Mouse (Mus musculus) ES-Bruce4 (cell line): ENCODE results near the gene Evx1. TPM values are rescaled to one million over a fixed set of nuclear protein-coding genes. Genes with fewer than 3 reads are reported as not detected.

Experiments used
- H3K27ac ChIP-seq: 2 replicates; pipeline ENCODE4 v1.5.1; 2012; ENCODE audit warnings: low read length, inconsistent platforms; ENCODE audit not compliant: insufficient read depth
- H3K27me3 ChIP-seq: 2 replicates; pipeline ENCODE4 v1.6.1; 2012; ENCODE audit warnings: mild to moderate bottlenecking, low read length, inconsistent platforms; ENCODE audit not compliant: control insufficient read depth, poor library complexity, insufficient read depth, severe bottlenecking
- H3K36me3 ChIP-seq: 2 replicates; pipeline ENCODE4 v1.6.1; 2012; ENCODE audit warnings: inconsistent platforms, mild to moderate bottlenecking, low read length, moderate library complexity; ENCODE audit not compliant: control insufficient read depth, poor library complexity, insufficient read depth, severe bottlenecking
- H3K4me1 ChIP-seq: one replicate; pipeline ENCODE4 v1.8.1; 2011; ENCODE audit warnings: low read length; ENCODE audit not compliant: control insufficient read depth, insufficient read depth
- H3K4me3 ChIP-seq: 2 replicates; pipeline ENCODE4 v1.5.1; 2011; ENCODE audit warnings: low read depth, mild to moderate bottlenecking, low read length
- H3K9ac ChIP-seq: 2 replicates; pipeline ENCODE4 v1.6.1; 2012; ENCODE audit warnings: low read depth, mild to moderate bottlenecking, inconsistent platforms; ENCODE audit not compliant: poor library complexity, severe bottlenecking
- H3K9me3 ChIP-seq: replicated peaks from 2 replicates; pipeline ENCODE4 v1.6.1; 2012; ENCODE audit warnings: mild to moderate bottlenecking, low read length, inconsistent platforms; ENCODE audit not compliant: control insufficient read depth, poor library complexity, insufficient read depth, severe bottlenecking
- CTCF ChIP-seq: IDR thresholded peaks from one replicate; pipeline ENCODE4 v1.8.1; 2011; ENCODE audit warnings: low read depth, low read length
- EP300 ChIP-seq: IDR thresholded peaks from 2 replicates; pipeline ENCODE4 v1.6.1; 2011; ENCODE audit warnings: low read depth, low read length; ENCODE audit not compliant: insufficient read depth
- POLR2A ChIP-seq: IDR thresholded peaks from one replicate; pipeline ENCODE4 v1.8.1; 2011; ENCODE audit warnings: low read length; ENCODE audit not compliant: insufficient read depth
- polyA plus RNA-seq: library from polyadenylated mRNA; stranded (reverse); fragments of >200 nt; gene quantifications from 2 replicates; pipeline ENCODE4 v1.2.4, GENCODE M21; 2011; ENCODE audit warnings: low read depth; ENCODE audit not compliant: missing spikeins, insufficient read depth, insufficient read length

The Evx1 gene
- polyA plus RNA-seq, 1 experiment = 0.63 TPM

DNA sequence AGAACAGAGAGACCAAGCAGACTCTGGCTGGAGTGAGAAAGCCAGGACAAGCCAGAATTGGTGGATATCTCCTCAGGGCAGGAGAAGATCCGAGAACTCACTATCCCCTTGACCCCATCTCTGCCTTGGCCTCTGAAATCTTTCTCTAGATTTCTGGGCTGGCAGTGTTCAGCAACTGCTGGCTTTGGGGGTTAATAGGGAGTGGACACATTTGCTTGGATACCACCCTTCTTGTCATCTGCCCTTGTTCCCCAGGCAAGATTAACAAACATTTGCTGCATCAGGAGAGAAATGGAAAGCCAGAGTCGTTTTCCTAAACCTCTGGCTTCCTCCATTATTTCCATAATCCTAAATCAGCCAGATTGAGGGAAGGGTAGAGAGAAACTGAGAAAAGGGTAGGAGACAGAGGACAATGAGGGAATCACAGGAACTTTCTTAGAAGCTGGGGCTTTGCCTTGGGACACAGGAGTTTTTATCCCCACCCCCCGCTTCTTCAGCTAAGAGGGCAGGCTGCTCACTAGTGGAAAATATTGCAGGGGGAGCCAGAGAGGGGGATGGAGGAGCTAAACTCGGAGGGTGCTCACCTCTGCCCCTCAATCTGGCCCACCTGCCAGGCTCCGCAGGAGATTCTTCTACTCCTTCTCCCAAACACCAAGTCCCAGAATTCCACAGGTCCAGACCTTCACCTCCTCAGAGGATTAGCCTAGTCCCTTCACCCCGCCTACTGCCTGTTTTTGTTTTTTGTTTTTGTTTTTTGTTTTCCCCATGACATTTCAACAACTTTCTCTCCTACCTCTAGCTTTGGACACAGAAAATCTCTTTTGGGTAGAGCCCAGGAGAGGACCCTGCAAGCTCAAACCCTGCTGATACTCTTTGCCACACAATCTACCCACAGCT, 1.4 kb upstream of the Evx1 start:
- no peak for TF ChIP-seq POLR2A
- no peak for TF ChIP-seq EP300
- no peak for TF ChIP-seq CTCF
- H3K9ac ChIP-seq = no peak overlapping the region

DNA sequence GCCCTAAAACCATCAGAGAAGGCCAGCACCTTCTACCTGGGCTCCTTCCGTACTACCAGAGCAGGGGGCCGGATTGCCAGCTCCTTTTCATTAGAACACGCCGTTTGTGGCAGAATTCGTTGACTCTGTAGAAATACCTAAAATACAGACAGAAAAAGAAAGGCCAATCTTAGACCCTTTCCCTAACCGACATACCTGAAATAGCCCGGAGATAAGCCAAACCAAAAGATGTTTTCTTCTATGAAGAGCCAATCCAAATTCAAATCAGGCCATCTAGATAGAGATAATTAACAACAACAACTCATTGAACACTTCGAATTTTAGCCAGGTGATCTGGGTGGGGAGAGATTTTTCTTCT, 761 bp upstream of the Evx1 start:
- Histone ChIP-seq H3K27ac (no peak overlapping the region), H3K4me1 (no peaks in the 10 kb centered on the region), H3K9me3 (no peaks in the 10 kb centered on the region), H3K9ac (no peak overlapping the region), H3K36me3 (no peaks in the 10 kb centered on the region), H3K27me3 (peaks cover 52% of the 10 kb centered on the region), H3K4me3 (no peak overlapping the region)
- TF ChIP-seq POLR2A (no peak), CTCF (no peak), EP300 (no peak)

More for the DNA sequence above, 1.4 kb upstream of the Evx1 start:
- H3K36me3 ChIP-seq = no peaks in the 10 kb centered on the region
- no peak overlapping the region for H3K4me3 ChIP-seq
- no peaks in the 10 kb centered on the region for H3K9me3 ChIP-seq
- H3K27me3 ChIP-seq = peaks cover 46% of the 10 kb centered on the region
- H3K27ac ChIP-seq = no peak overlapping the region
- H3K4me1 ChIP-seq = no peaks in the 10 kb centered on the region

DNA sequence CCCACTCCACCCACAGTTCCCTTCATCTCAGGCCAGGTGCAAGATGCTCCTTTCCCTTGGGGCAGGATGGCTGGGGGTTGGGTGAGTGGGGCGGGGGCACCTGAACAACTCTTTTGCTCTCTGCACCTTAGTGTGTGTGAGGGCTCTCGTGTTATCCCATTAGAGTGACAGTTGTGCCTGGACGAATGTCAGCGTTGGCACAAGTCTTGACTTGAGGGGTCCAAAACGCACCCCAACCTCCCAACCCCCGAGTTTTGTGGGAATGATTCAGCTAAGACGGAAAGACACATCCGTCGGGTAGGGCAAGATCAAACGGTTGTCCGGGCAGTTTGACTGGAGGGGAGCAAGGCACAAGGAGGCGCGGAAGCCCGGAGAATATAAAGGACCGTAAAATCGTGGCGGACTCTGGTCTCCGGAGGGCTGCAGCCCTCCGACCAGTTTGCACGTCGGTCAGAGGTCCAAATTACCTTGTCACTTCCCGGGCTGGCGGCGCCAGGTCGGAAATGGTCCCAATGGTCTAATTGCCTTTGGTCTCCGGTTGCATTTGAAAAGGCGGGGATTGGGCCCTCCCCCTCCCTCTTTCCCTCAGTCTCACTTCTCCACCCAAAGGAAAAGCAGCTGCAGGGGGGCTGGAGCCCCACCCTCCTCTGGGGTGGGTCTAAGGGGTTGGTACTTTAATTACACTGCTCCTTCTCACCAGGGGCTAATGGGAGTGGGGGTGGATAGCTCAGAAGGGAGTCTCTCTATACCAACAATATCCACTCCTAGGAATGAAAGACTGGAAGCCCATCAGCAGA, 1.2 kb downstream of the Evx1 start:
- no peak overlapping the region for H3K9ac ChIP-seq
- H3K27ac ChIP-seq = no peak overlapping the region
- H3K4me3 ChIP-seq = peak overlapping the region; percentile 27; the same call in 1 of the 2 replicates
- H3K4me1 ChIP-seq = no peaks in the 10 kb centered on the region
- H3K36me3 ChIP-seq = no peaks in the 10 kb centered on the region
- H3K9me3 ChIP-seq = no peaks in the 10 kb centered on the region
- H3K27me3 ChIP-seq = peaks cover 52% of the 10 kb centered on the region
- no peak for TF ChIP-seq POLR2A
- TF ChIP-seq CTCF = no peak
- TF ChIP-seq EP300 = 0 out of 2 replicates have a peak, but pooled peaks have one; percentile 37

DNA sequence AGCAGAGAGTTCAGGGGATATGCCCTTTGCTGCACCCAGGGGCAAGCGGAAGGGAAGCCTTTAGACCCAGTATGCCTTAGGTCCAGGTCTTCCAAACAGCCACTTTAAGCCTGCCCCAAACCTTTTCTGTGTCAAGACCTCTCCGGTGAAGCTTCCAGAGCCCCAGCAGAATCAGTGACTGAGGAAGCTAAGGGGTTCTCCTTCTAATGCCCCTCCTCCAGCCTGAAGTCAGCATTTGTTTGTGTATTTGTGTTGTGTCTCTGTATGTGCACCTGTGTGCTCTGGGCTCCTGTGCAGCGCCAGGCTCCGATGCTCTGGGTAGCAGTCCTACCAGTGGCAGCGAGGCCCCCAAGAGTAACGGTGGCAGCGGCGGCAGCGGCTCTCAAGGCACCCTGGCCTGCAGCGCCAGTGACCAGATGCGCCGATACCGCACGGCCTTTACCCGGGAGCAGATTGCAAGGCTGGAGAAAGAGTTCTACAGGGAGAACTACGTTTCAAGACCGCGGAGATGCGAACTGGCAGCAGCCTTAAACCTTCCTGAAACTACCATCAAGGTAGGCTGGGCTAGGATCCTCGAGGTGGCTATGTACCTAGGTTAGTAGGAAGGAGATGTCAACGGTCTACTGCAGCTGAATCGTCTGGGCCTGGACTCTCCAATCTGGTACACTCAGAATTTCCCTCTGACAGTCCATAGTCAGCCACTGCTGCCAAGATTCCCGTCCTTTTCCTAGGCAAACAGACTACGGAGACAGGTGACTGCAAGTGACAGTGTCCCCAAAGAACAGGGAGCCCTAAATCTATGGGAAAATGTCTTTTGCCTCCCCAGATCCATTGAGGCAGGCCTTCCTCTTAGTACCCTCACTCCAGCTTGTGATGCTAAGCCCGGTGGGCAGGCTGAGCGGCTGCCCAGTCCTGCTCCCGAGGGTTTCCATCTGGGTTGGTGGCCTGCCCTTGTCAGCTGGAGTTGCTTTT, 2.4 kb downstream of the Evx1 start:
- Histone ChIP-seq H3K4me1 (no peaks in the 10 kb centered on the region), H3K9ac (no peak overlapping the region), H3K27me3 (peaks cover 44% of the 10 kb centered on the region), H3K27ac (no peak overlapping the region), H3K36me3 (no peaks in the 10 kb centered on the region), H3K4me3 (no peak overlapping the region), H3K9me3 (no peaks in the 10 kb centered on the region)
- TF ChIP-seq EP300 (no peak), POLR2A (no peak), CTCF (no peak)

DNA sequence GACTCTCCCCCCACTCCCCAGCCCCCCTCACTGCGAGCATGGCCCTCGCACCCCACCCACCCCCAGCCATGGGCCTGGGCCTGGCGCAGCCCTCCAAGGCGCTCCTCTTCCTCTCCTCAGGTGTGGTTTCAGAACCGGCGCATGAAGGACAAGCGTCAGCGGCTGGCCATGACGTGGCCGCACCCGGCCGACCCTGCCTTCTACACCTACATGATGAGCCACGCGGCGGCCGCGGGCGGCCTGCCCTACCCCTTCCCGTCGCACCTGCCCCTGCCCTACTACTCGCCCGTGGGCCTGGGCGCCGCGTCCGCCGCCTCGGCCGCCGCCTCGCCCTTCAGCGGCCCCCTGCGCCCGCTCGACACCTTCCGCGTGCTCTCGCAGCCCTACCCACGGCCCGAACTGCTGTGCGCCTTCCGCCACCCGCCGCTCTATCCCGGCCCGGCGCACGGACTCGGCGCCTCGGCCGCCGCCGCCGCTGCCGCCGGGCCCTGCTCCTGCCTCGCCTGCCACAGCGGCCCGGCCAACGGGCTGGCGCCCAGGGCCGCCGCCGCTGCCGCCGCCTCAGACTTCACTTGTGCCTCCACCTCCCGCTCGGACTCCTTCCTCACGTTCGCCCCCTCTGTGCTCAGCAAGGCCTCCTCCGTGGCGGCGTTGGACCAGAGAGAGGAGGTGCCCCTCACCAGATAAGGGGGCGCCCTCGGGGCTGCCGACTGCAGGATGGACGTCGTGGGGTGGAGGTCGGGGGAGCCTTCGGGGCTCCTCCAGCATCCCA, 3.3 kb downstream of the Evx1 start:
- no peaks in the 10 kb centered on the region for H3K9me3 ChIP-seq
- H3K4me3 ChIP-seq = peak overlapping the region; percentile 57
- peaks cover 40% of the 10 kb centered on the region for H3K27me3 ChIP-seq
- H3K4me1 ChIP-seq = no peaks in the 10 kb centered on the region
- peak overlapping the region; percentile 47 for H3K9ac ChIP-seq
- no peaks in the 10 kb centered on the region for H3K36me3 ChIP-seq
- no peak overlapping the region for H3K27ac ChIP-seq
- TF ChIP-seq CTCF (no peak), EP300 (no peak), POLR2A (no peak)
